Mouse (Mus musculus) embryo, embryonic 11 days (tissue): ENCODE data around the gene Tspan4.
"Not testable (repeated sequence)": the region's sequence is repeated elsewhere in the genome, so short reads cannot be mapped to it uniquely, and the experiment has no call there.

ENCODE experiments used
- DNase-seq: peaks from one replicate; pipeline ENCODE4 v3.0.0-alpha.2; 2015

Tspan4 gene

GRCm38 (mm10) chr7:141439140-141439679 is 35.8 kb upstream of the Tspan4 start:
- no peak for DNase-seq

- DNase-seq = no peak
Observed at GRCm38 (mm10) chr7:141439811-141440210, 35.2 kb upstream of the Tspan4 start.

GRCm38 (mm10) chr7:141440613-141441012 is 34.4 kb upstream of the Tspan4 start:
- DNase-seq = peak; percentile 76

GRCm38 (mm10) chr7:141441460-141441859 is 33.6 kb upstream of the Tspan4 start:
- no peak for DNase-seq

- DNase-seq = no peak
Observed at GRCm38 (mm10) chr7:141442199-141442598, 32.8 kb upstream of the Tspan4 start.

GRCm38 (mm10) chr7:141443081-141443821 is 31.8 kb upstream of the Tspan4 start:
- DNase-seq = peak; percentile 77

- DNase-seq = peak; percentile 93
Observed at GRCm38 (mm10) chr7:141443828-141444237, 31.2 kb upstream of the Tspan4 start, which contains the start of gene Pidd1. Gene Pidd1, minus strand, starts transcription at chr7:141444025.

- DNase-seq = not testable (repeated sequence)
Observed at GRCm38 (mm10) chr7:141446374-141446773, 28.7 kb upstream of the Tspan4 start.

- peak; percentile 96 for DNase-seq
Observed at GRCm38 (mm10) chr7:141447110-141447991, 27.7 kb upstream of the Tspan4 start, which contains the start of gene Rplp2. Gene Rplp2, plus strand, starts transcription at chr7:141447370.

GRCm38 (mm10) chr7:141451928-141452327 is 23.1 kb upstream of the Tspan4 start:
- no peak for DNase-seq

- no peak for DNase-seq
Observed at GRCm38 (mm10) chr7:141453636-141454035, 21.4 kb upstream of the Tspan4 start.

- DNase-seq = peak; percentile 94
Observed at GRCm38 (mm10) chr7:141454967-141455551, 20.0 kb upstream of the Tspan4 start, which contains the start of gene Pnpla2. Gene Pnpla2, plus strand, starts transcription at chr7:141455198.

- peak; percentile 66 for DNase-seq
Observed at GRCm38 (mm10) chr7:141455610-141456314, 19.3 kb upstream of the Tspan4 start.

- no peak for DNase-seq
Observed at GRCm38 (mm10) chr7:141456739-141457138, 18.3 kb upstream of the Tspan4 start.

GRCm38 (mm10) chr7:141457236-141457635 is 17.8 kb upstream of the Tspan4 start:
- no peak for DNase-seq

- DNase-seq = peak; percentile 60
Observed at GRCm38 (mm10) chr7:141457986-141458660, 16.9 kb upstream of the Tspan4 start.

- DNase-seq = no peak
Observed at GRCm38 (mm10) chr7:141458661-141459060, 16.4 kb upstream of the Tspan4 start.

- DNase-seq = no peak
Observed at GRCm38 (mm10) chr7:141459301-141459711, 15.7 kb upstream of the Tspan4 start.

GRCm38 (mm10) chr7:141460001-141460390 is 15.0 kb upstream of the Tspan4 start:
- no peak for DNase-seq

GRCm38 (mm10) chr7:141460391-141461113 is 14.5 kb upstream of the Tspan4 start, which contains the start of gene Cracr2b:
Gene Cracr2b, plus strand, starts transcription at chr7:141461094.
- DNase-seq = no peak
